Mouse (Mus musculus) urinary bladder, postnatal 36 days (tissue): ENCODE results near the gene Mob4.

ENCODE experiments used
- DNase-seq, 2 experiments: peaks; one replicate each; pipeline ENCODE4 v3.0.0; 2022; ENCODE audit warnings: low spot score in 2 of 2, mixed read lengths in 1 of 2

The Mob4 gene

DNA sequence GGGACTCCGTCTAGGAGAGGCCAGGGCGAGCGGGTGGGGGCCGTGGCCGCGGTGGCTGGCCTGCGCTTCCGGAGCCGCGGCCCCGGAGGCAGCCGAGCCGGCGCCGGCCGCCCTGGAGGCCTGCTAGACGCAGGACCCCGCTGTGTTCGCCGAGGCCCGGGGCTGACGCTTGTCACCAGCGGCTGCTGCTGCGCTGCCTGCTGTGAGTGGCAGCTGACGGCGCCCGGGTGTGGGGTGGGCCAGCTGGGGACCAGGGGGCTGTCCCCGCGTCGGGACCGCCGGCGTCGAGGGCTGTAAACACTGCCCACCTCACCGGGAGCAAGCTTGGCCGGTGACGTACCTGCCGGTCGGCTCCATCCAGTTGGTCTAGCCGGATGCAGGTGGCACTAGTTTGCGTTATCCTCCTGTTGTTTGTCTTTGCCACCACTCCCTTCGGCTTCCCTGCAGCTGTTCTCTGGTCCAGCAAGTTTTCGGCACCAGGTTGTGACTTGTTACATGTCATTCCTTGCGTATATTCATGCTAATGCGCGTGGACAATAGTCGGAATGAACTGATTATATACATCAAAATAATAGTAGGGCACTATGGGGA is 488 bp downstream of the Mob4 start:
- DNase-seq, result peak; percentile 65 to 74

DNA sequence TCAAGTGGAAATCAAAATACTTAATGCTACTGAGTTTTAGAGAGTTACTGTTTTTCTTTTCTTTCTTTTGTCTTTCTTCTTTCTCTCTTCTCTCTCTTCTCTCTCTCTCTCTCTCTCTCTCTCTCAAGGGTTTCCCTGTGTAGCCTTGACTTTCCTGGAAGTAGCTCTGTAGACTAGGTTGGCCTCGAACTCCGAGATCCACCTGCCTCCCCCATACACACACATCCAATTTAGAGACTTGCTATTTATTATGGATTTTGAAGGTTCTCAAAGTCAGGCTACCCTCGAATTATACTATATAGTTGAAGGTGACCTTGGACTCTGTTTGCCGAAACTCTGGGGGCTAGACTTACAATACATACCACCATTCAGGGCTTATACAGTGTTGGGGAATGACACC is 1.3 kb downstream of the Mob4 start:
- DNase-seq, result no peak

DNA sequence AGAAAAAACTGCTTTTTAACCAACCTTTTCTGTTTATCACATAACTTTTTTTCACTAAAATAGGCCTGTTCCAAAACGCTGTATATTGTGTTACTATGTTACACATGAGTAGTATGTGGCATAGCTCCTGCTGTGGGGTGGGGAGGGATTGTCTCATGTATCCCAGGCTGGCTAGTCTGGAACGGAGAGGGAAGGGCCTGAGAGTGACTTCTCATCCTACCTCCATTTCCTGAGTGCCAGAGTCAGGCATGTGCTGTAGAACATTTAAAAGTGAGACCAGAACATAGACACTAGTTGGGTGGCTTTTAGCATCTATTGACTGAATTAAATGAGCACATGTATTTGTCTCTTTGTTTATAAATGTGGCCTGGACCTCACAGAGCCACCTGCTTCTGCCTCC is 2.1 kb downstream of the Mob4 start:
- no peak for DNase-seq

DNA sequence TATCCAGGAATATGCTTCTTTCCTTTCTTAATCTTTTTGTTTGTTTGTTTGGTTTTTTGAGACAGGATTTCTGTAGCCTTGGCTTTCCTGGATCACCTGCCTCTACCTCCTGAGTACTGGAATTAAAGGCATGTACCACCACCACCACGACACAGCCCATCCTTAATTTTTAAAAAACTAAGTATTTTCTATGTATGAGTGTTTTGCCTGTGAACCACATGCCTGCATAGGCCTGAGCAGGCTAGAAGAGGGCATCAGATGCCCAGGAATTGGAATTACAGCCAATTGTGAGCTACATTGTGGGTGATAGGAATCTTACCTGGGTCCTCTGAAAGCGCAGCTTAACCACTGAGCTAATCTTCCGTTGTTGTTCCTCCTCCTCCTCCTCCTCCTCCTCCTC is 3.3 kb downstream of the Mob4 start:
- DNase-seq, result no peak

DNA sequence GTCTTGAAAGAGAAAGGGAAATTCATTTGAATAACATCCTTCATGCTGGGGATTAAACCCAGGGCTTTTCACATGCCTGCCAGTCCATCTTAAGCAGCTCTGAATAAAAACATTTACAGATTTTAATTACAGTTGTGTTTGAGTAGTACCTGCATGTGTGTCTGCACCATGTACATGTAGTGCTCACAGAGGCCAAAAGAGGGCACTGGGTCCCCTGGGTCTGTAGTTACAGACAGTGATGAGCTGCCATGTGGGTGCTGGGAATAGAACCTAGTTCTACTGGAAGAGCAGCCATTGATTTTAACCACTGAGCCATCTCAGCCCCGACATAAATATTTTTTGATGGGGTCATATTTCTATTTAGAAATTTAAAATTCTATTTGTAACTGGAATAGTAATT is 4.8 kb downstream of the Mob4 start:
- DNase-seq, result no peak

DNA sequence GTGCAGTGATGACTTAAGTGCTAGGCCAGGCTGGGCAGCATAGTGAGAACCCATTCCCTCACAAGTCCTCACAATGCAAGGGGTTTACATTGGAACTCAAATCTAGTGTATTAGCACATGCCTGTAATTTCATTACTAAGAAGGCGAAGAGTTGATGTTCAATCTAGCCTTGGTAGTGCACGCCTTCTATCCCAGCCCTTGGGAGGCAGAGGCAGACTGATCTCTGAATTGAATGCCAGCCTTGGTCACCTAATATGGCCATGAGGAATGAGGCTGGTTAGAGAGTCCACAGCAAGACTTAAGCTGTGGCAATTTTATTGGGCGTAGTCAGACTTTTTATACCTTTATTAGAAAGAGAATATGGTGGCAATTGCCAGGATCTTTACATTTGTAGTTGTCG is 13.3 kb downstream of the Mob4 start:
- no peak for DNase-seq

DNA sequence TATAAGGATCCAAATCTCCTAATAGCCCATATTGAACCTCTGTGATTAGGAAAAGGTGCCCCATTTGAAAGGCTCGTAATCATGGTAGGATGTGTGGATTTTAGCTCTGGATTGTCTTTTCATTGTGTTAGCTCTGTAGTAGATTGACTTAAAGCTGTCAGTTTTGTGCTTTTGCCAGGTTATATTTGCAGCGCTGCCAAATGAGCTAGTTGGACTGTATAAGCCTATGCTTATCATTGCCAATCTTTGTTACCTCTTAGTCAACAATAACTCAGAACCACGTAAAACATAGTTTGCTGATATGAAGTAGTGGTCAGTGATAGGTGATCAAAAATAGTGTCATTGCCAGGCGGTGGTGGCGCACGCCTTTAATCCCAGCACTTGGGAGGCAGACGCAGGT is 14.5 kb downstream of the Mob4 start:
- no peak for DNase-seq

DNA sequence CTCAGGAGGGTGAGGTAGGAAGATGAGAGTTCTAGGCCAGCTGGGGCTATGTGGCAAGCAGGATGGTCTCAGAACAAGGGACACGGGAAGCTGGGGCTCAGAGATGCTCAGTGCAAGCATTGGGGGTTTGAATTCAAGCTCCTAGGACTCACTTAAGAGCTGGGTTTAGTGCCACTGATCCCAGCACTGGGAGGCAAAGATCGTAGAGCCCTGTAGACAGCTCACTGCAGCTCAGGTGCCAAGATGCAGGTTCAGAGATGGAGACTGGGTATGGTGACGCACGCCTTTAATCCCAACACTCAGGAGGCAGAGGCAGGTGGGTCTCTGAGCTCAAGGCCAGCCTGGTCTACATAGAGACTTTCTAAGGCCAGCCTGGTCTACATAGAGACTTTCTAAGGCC is 26.3 kb downstream of the Mob4 start:
- DNase-seq, result no peak

DNA sequence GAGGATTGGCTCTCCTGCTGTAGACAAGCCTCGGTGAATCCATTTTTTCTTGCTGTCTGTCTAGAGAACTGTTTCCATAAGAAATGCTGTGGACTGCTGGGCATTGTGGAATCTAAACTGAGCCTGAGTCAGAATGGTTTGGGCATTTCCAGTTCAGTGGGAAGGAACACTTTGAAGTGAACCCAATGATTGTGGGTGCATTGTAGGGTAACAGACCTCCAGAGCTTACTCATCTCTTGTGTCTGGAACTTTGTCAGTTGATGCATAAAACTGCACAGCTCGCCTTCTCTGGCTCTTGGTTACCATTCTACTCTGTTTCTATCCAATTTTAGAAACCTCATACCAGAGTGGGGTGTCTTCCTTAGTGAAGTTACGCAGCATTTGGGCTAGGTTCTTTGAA is 27.2 kb downstream of the Mob4 start:
- no peak for DNase-seq

DNA sequence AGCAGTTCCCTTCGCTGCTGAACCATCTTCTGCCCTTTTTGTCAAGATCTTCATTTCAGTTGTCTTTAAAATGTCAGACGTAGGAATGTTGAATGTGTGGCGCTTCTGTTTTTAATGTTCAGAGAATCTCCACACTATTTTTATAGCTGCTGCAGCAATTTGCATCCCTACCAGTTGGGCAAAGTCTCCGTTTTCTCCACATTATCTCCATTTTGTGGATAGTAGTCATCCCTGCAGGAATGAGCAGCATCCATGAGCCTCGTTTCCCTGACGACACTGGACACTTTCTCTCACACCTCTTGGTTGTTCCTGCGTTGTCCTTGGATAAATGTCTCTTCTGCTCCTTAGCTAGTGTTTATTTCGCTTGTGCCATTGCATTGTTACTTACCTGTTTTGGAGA is 27.8 kb downstream of the Mob4 start:
- DNase-seq, result no peak

DNA sequence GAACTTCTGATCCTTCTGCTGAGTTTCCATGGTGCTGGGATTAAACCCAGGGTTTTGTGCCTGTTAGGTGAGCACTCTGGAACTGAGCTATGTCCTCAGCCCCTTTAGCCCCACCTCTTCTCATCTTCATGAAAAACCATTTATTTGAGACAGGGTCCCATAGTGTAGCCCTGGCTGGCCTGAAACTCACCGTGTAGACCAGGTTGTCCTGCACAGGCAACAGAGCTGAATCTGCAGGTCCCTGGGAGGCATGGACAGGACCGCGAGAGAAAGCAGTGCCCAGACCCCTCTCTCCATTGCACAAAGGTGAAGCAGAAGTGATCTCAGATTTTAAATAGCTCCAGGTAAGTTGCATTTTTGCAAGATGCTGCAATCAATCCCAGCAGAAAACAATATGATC is 29.2 kb downstream of the Mob4 start:
- no peak for DNase-seq

DNA sequence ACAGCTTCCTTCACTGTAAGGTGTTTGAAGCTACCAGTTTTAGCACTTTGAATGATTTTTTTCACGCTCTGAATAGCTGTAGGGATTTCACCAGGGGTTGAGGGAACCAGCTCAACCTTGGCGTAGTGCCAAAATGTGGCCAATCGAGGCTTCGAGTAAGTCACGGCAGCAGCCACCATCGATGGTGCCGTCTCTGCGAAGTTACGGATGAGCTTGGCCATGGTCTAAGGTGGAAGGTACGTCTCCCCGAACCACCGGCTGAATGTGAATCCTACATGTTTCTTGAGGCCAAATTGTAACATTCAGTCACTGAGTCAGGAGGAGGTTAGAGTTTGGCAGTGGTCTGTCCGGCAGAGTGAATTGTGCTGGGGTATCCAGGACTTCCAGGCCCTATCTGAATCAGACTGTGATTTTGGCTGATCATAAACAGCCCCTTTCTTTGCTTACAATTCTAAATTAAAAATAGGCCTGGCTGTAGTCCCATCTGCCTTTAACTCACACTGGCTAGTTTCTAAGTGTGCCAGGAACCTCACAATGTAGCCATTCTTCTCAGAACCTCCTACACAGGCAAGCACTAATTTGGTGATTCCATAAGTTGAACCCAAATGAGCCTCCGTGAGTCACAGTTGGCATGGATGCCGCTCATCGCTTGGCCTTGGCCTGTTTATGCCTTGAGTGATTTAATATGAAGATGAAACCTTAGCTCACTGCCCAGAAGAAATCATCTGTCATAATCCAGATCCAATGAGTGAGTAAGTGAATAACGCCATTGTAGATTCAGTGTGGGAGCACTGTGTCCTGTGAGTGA is 30.0 kb downstream of the Mob4 start:
- DNase-seq, result no peak

DNA sequence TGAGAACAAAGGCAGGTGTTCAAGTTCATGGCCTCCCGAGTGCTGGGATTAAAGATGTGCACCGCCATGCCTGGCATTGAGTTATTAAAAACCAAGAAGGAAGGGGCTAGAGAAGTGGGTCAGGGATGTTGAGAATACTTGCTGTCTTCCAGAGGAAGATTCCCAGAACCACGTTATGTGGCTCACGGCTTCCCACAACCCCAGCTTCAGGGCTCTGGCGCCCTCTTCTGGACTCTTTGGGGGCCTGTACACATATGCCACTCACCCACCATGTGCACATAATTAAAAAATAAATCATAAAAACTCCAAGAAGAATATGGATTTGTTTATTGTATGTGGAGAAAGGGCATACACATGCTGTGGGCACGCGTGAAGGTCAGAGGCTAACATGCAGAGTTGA is 30.9 kb downstream of the Mob4 start:
- no peak for DNase-seq

DNA sequence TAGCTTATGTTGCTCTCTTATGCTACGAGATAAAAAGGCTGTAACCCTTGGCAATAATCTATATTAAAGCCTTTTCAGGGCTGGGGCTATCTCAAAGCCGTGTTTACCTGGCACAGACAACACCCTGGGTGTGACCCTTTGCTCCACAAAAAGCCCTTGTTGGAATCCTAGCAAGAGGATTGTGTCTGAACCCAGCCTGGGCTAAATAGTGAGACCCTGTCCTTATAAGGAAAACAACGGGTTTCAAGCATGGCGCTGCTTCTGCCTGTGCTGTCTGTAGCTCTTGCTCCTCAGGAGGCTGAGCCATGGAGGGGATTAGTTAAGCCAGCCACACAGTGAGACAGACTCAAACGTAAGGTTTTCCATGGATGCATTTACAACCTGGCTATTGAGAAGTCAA is 31.8 kb downstream of the Mob4 start:
- no peak for DNase-seq

DNA sequence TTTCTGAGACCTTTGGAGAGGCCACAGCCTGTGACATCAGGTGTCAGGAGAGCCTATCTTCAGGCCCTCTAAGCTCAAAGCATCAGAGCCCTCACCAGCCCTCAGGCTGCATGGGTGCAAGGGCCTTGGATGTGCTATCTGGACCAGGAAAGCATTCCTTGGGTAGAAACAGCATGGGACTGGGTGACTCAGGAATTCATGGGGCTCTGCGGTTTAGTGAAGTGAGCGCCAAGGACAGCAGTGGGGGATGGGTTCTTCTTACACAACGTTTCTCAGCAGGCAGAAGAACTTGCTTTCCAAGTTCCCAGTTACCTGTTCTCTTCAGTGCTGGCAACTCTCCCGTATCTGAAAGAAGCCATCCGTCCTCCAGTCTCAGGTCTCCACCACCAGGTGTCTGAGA is 33.0 kb downstream of the Mob4 start:
- no peak for DNase-seq

DNA sequence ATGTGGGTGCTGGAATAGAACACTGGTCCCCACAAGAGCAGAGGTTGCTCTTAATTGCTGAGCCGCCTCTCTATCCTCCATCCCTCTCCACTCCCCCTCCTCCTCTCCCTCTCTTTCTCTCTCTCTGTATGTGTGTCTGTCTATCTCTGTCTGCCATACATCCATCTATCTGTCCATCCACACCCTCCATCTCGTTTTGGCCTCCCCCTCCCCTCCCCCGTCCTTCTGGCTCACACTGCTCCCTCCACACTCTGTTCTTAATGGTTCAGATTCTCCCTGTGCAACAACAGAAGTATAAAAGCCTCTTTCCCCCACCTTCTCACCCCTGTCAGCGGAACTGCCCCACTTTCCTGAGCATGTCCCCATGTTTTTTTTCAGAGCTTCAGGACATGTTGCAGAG is 36.5 kb downstream of the Mob4 start:
- no peak for DNase-seq

DNA sequence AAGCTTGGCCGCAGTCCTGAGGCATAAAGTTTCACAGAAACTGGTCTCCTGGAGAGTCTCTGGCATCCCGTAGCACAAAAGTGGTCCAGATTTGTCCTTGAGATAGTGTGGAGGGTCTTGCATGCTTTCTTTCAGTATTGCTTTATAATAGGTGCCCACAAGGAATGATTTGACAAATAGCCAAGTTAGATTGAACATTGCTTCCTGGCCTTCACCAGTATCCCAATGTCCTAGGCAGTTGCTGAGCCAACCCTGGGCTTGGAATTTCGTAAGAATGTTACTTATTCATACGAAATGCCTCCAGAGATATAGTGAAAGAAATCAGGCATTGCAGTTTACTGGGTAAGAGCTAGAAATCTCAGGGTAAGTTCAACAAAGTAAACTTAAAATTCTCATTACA is 37.6 kb downstream of the Mob4 start:
- DNase-seq, result no peak

DNA sequence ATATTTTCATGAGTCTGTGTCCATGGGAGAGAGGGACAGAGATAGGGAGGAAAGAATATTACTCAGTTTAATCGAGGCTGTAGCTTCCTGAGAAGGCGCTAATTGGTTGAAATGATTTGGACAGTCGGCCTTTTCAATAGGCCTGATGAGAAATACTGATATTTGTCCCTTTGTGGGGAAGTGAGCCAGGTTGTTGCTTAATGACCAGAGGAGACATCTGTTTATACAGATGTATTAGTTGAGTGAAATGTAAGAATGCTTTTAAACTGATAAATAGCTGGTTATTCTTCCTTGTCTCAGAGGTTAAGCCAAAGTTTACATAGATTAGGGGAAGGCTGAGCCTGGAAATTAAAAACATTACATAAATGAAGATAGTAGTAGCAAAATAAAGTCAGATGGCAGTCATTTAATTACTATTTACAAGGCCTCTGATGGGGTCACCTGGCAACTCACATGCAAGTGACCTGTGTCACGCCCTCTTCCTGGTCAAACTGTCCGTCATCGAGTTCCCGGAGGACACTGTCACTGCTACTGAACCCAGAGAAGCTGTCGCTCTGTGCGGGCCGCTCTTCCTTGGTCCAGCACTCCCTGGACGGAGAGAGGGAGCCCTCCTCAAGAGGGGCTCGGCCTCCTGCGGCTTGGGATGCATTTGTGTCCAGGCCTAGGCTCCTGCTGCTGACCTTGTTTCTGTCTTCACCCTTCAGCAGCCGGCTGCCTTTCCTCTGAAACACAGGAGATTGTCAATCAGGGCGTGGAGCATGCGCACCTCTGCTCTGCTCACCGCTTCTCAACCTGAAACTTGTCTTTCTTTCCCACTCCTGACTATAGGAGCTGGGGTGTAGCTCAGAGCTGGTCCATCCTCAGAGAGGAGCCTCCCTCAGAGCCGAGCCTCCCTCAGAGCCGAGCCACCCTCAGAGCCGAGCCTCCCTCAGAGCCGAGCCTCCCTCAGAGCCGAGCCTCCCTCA is 40.6 kb downstream of the Mob4 start:
- DNase-seq, result no peak

DNA sequence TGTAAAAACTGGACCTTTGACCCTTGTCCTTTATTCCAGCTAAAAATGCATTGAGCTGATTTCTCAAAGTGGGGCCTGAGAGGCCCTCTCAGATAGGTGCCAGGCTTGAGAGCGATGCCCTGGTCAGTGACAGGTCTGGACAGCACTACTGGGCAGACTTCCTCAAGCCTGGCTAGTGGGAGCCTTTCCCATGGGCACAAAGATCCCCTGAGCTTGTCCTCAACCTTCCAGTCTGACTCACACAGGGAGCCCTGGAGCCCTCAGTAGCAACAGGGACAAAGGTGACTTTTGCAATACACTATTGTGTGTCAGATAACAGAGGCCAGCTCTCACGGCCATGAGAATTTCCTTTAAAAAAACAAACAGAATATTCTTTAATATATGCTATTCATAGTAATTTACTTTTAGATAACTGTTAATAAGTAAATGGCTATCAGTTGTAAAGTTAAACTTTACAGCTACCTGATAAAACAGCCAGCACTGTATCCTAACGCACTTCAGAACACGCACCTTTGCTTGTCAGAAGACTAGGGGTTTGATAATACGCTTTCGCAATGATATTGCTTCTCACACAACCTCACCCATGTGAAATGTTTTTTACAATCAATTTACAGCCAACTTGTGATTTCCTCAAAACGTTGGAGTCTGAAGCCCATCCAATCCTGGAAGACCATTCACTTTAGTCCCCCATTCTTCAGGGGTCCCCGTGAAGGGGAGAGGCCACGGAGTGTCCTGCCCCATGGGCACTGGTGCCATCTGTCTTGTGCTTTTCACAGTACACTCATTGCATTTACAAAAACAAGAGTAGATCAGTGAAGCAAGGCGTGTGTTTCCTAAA is 42.9 kb downstream of the Mob4 start:
- DNase-seq, result peak; percentile 19 to 46

DNA sequence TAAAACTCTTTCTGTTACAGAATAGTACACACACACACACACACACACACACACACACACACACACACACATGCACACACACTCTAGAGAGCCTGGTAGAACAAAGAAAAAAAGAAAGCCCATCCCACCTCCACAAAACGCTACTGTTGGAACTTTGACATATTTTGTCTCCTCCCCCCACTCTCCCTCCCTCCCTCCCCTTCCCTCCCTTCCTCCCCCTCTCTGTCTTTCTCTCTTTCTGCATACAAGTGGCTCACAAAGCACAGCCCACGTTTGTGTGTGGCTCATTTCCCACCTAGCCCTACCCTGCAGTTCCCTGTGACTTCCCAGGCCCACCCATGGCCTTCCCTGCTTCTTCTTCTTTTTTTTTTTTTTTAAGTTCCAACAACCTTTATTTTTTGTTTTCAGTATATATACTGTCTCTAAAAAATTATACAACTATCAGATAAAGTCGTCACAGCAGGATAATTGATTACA is 43.6 kb downstream of the Mob4 start:
- DNase-seq, result no peak

DNA sequence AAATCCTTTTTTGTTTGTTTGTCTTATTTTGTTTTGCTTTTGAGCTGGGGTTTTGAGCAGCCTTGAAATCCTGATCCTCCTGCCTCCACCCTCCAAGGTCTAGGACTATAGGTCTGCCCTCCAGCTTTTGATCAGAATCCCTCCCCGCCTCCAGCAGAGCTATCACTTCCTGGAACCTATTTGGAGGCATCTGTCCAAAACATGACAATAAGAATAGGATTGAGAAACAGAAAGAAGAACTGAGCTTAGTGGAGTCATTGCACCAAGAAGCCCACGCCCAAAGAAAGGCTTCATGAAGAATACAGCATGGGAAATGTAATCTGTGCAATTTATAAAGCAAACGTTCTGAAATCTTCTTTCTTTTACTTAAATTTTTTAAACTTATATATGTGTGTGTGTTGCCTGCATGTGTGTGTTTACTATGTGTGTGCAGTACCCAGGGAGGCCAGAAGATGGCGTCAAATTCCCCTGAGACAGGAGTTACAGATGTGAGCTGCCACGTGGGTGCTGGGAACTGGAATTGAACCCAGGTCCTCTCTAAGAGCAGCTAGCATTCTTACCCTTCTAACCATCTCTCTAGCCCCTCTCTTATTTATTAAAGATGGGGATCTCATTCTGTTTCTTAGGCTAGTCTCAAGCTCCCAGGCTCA is 49.0 kb downstream of the Mob4 start:
- no peak for DNase-seq
